Mouse (Mus musculus): Measurements from ENCODE around the gene Dock1.

GRCm38 (mm10) chr7:134771314-134771713 is 100.9 kb downstream of the Dock1 start:
- no peak for TF ChIP-seq ZMIZ1 (IDR thresholded peaks at IDR 0.05; ENCODE audit: low read depth, low read length)
- TF ChIP-seq CTCF (conservative IDR thresholded peaks at IDR 0.05 in 1 of 2, IDR thresholded peaks at IDR 0.05 in 1 of 2; ENCODE audit: low read depth in 2 of 2, low read length in 2 of 2), result no peak
- no peak for TF ChIP-seq MAFK (IDR thresholded peaks at IDR 0.05; ENCODE audit: insufficient replicate concordance, low read length)
- no peak for TF ChIP-seq KAT2A (IDR thresholded peaks at IDR 0.05; ENCODE audit: insufficient replicate concordance, low read length)

Measured in CH12.LX (cell line).